Mouse (Mus musculus) olfactory bulb, adult 2 months (tissue): ENCODE measurements at regions not wholly inside any gene's neighbourhood (a gene's known extent, or its start where the extent isn't known, plus 50 kb on each side); places are given as distances from the start of the nearest gene placed in this dataset.
A peak's percentile ranks its signal among the peaks of the same experiment; 100 is the strongest.

Experiments used
- H3K27ac ChIP-seq: fragments of 200-500 bp; 2 replicates; pipeline ENCODE4 v1.5.1; 2012; ENCODE audit warnings: low read depth, low read length; ENCODE audit not compliant: insufficient read depth
- H3K4me1 ChIP-seq: fragments of 200-500 bp; 2 replicates; pipeline ENCODE4 v1.6.1; 2012; ENCODE audit warnings: low read length; ENCODE audit not compliant: control insufficient read depth, insufficient read depth
- H3K4me3 ChIP-seq: fragments of 200-500 bp; 2 replicates; pipeline ENCODE4 v1.5.1; 2012; ENCODE audit warnings: mild to moderate bottlenecking, low read depth, low read length, moderate library complexity; ENCODE audit not compliant: insufficient read depth
- CTCF ChIP-seq: fragments of 200-500 bp; IDR thresholded peaks from 2 replicates; pipeline ENCODE4 v1.5.1; 2012; ENCODE audit warnings: low read depth, mild to moderate bottlenecking, low read length, moderate library complexity; ENCODE audit not compliant: insufficient read depth
- POLR2A ChIP-seq: fragments of 200-500 bp; IDR thresholded peaks from 2 replicates; pipeline ENCODE4 v1.6.1; 2012; ENCODE audit warnings: mild to moderate bottlenecking, low read depth, low read length, moderate library complexity; ENCODE audit not compliant: insufficient read depth
- WGBS: fragments of 180-500 bp; shearing (Covaris S2); methylation state at CpG from one replicate; pipeline ENCODE4 v1.1.7; 2018; 5-methylcytosine and 5-hydroxymethylcytosine counted together

GRCm38 (mm10) chr2:61493918-61494712, 84.3 kb upstream of the Tank start:
- no peak for TF ChIP-seq POLR2A
- no peak for TF ChIP-seq CTCF
- Histone ChIP-seq H3K4me1 (no peaks in the 10 kb centered on the region; the same call in 1 of the 2 replicates), H3K4me3 (no peak overlapping the region), H3K27ac (no peak overlapping the region)
- 42% methylated on average over 11 of the region's 11 CpGs for WGBS

GRCm38 (mm10) chr2:61492043-61492743, 86.2 kb upstream of the Tank start:
- 64% methylated on average over 6 of the region's 6 CpGs for WGBS
- TF ChIP-seq CTCF (no peak), POLR2A (no peak)

GRCm38 (mm10) chr2:61490436-61491109, 87.8 kb upstream of the Tank start:
- no peak overlapping the region for H3K27ac ChIP-seq
- WGBS: 88% methylated on average over 10 of the region's 10 CpGs

More at GRCm38 (mm10) chr2:61492043-61492743, 86.2 kb upstream of the Tank start:
- H3K4me3 ChIP-seq: no peak overlapping the region
- no peak overlapping the region for H3K27ac ChIP-seq
- H3K4me1 ChIP-seq: no peaks in the 10 kb centered on the region; the same call in 1 of the 2 replicates

GRCm38 (mm10) chr2:61489762-61490161, 88.6 kb upstream of the Tank start:
- 94% methylated on average over 10 of the region's 10 CpGs for WGBS
- Histone ChIP-seq H3K4me3 (no peak overlapping the region), H3K27ac (no peak overlapping the region), H3K4me1 (no peaks in the 10 kb centered on the region; the same call in 1 of the 2 replicates)
- TF ChIP-seq POLR2A: no peak
- no peak for TF ChIP-seq CTCF

More at GRCm38 (mm10) chr2:61490436-61491109, 87.8 kb upstream of the Tank start:
- H3K4me1 ChIP-seq: no peaks in the 10 kb centered on the region; the same call in 1 of the 2 replicates
- TF ChIP-seq CTCF (no peak), POLR2A (no peak)
- H3K4me3 ChIP-seq: no peak overlapping the region

- no peak overlapping the region for H3K4me3 ChIP-seq
- WGBS: 95% methylated on average over 1 of the region's 1 CpGs
- H3K4me1 ChIP-seq: no peaks in the 10 kb centered on the region
- TF ChIP-seq CTCF (no peak), POLR2A (no peak)
- no peak overlapping the region for H3K27ac ChIP-seq
These were observed 94.6 kb upstream of the Tank start for GRCm38 (mm10) chr2:61483820-61484219.

- Histone ChIP-seq H3K4me3 (no peak overlapping the region), H3K4me1 (no peaks in the 10 kb centered on the region), H3K27ac (no peak overlapping the region)
- TF ChIP-seq CTCF: no peak
- TF ChIP-seq POLR2A: no peak
- 70% methylated on average over 4 of the region's 4 CpGs for WGBS
These were observed 101.7 kb upstream of the Tank start for GRCm38 (mm10) chr2:61476648-61477047.

- Histone ChIP-seq H3K4me1 (no peaks in the 10 kb centered on the region), H3K4me3 (no peak overlapping the region), H3K27ac (no peak overlapping the region)
- WGBS: 50% methylated on average over 10 of the region's 10 CpGs
- TF ChIP-seq CTCF (no peak), POLR2A (no peak)
These were observed 103.8 kb upstream of the Tank start for GRCm38 (mm10) chr2:61474626-61475025.

GRCm38 (mm10) chr2:61470521-61470920, 107.9 kb upstream of the Tank start:
- WGBS: 96% methylated on average over 5 of the region's 5 CpGs

GRCm38 (mm10) chr2:61470064-61470463, 108.3 kb upstream of the Tank start:
- no peak overlapping the region for H3K4me3 ChIP-seq
- H3K4me1 ChIP-seq: no peaks in the 10 kb centered on the region
- TF ChIP-seq POLR2A: no peak
- no peak for TF ChIP-seq CTCF
- H3K27ac ChIP-seq: no peak overlapping the region

More at GRCm38 (mm10) chr2:61470521-61470920, 107.9 kb upstream of the Tank start:
- no peaks in the 10 kb centered on the region for H3K4me1 ChIP-seq
- no peak overlapping the region for H3K27ac ChIP-seq
- H3K4me3 ChIP-seq: no peak overlapping the region
- TF ChIP-seq POLR2A: no peak
- no peak for TF ChIP-seq CTCF

GRCm38 (mm10) chr2:61455902-61456301, 122.5 kb upstream of the Tank start:
- no peak overlapping the region for H3K4me3 ChIP-seq
- H3K27ac ChIP-seq: no peak overlapping the region
- whole genome bisulfite sequencing: 32% methylated on average over 5 of the region's 5 CpGs
- H3K4me1 ChIP-seq: peaks cover 2% of the 10 kb centered on the region
- TF ChIP-seq CTCF (peak; percentile 35; the same call in 1 of the 2 replicates), POLR2A (no peak)
